Mouse (Mus musculus) frontal cortex, postnatal 36 days (tissue): ENCODE measurements at regions not wholly inside any gene's neighbourhood (a gene's known extent, or its start where the extent isn't known, plus 50 kb on each side); places are given as distances from the start of the nearest gene placed in this dataset.

Experiments used
- DNase-seq, 2 experiments: peaks; one replicate each; pipeline ENCODE4 v3.0.0; 2022; ENCODE audit warnings: low spot score in 2 of 2

- no peak for DNase-seq
Observed at GRCm38 (mm10) chr1:90398396-90398975, 194.7 kb downstream of the Ackr3 start.

GRCm38 (mm10) chr1:90403057-90403456, 199.3 kb downstream of the Ackr3 start:
- no peak for DNase-seq

- no peak for DNase-seq
Observed at GRCm38 (mm10) chr1:90404717-90405487, 197.9 kb upstream of the Cops8 start.

- DNase-seq, result no peak
Observed at GRCm38 (mm10) chr1:90406663-90407062, 196.1 kb upstream of the Cops8 start.

- DNase-seq, result no peak
Observed at GRCm38 (mm10) chr1:90408504-90409215, 194.1 kb upstream of the Cops8 start.

GRCm38 (mm10) chr1:90409236-90409635, 193.5 kb upstream of the Cops8 start:
- no peak for DNase-seq

- no peak for DNase-seq
Observed at GRCm38 (mm10) chr1:90412511-90413045, 190.2 kb upstream of the Cops8 start.

GRCm38 (mm10) chr1:90414751-90415150, 188.0 kb upstream of the Cops8 start:
- no peak for DNase-seq

GRCm38 (mm10) chr1:90424066-90424821, 178.5 kb upstream of the Cops8 start:
- no peak for DNase-seq

- DNase-seq, result no peak
Observed at GRCm38 (mm10) chr1:90428334-90428733, 174.4 kb upstream of the Cops8 start.

GRCm38 (mm10) chr1:90428774-90429173, 174.0 kb upstream of the Cops8 start:
- no peak for DNase-seq

GRCm38 (mm10) chr1:90430480-90430879, 172.3 kb upstream of the Cops8 start:
- no peak for DNase-seq

- DNase-seq, result no peak
Observed at GRCm38 (mm10) chr1:90431783-90432182, 171.0 kb upstream of the Cops8 start.

- DNase-seq, result no peak
Observed at GRCm38 (mm10) chr1:90433911-90434310, 168.9 kb upstream of the Cops8 start.

GRCm38 (mm10) chr1:90440638-90441037, 162.1 kb upstream of the Cops8 start:
- DNase-seq, result no peak

GRCm38 (mm10) chr1:90441134-90441868, 161.5 kb upstream of the Cops8 start:
- no peak for DNase-seq

GRCm38 (mm10) chr1:90442250-90443240, 160.2 kb upstream of the Cops8 start:
- no peak for DNase-seq

- no peak for DNase-seq
Observed at GRCm38 (mm10) chr1:90449571-90450226, 153.1 kb upstream of the Cops8 start.

- DNase-seq, result no peak
Observed at GRCm38 (mm10) chr1:90451942-90452557, 150.7 kb upstream of the Cops8 start.
